Mouse (Mus musculus) naive thymus-derived CD4-positive, alpha-beta T cell, adult 5 months (primary cell): ENCODE measurements around the gene 1810046K07Rik. TPM values are rescaled to one million over a fixed set of nuclear protein-coding genes. Genes with fewer than 3 reads are reported as not detected.

Experiments
- polyA plus RNA-seq: library from polyadenylated mRNA; unstranded; fragments of 100-300 nt; shearing (Covaris generic); gene quantifications from one replicate; pipeline ENCODE4 v1.2.1, GENCODE M21; 2017

Gene 1810046K07Rik
- not detected for polyA plus RNA-seq

GRCm38 (mm10) chr9:51328731-51329130, at the start of gene 1810046K07Rik:
TSS of gene 1810046K07Rik (minus strand) at chr9:51328917.

GRCm38 (mm10) chr9:51278500-51279381, 50.0 kb downstream of the 1810046K07Rik start, which contains the start of gene Colca2:
TSS of gene Colca2 (minus strand) at chr9:51278569.

Other genes starting within 250 kb of the 1810046K07Rik start
- gene 4833427G06Rik, start 226.8 kb downstream of the 1810046K07Rik start, polyA plus RNA-seq, result not detected
- not detected for gene Gm32742, start 163.4 kb downstream of the 1810046K07Rik start, polyA plus RNA-seq
- 7.9 TPM for gene Pou2af1, start 115.2 kb downstream of the 1810046K07Rik start, polyA plus RNA-seq
- gene Colca2, start 50.3 kb downstream of the 1810046K07Rik start, polyA plus RNA-seq, result not detected